Mouse (Mus musculus): Measurements from ENCODE around the gene Armh3. TPM values are rescaled to one million over a fixed set of nuclear protein-coding genes. Genes with fewer than 3 reads are reported as not detected.
A peak's percentile ranks its signal among the peaks of the same experiment; 100 is the strongest.

Armh3 gene
- polyA plus RNA-seq, 1 experiment, result 12.3 TPM

DNA sequence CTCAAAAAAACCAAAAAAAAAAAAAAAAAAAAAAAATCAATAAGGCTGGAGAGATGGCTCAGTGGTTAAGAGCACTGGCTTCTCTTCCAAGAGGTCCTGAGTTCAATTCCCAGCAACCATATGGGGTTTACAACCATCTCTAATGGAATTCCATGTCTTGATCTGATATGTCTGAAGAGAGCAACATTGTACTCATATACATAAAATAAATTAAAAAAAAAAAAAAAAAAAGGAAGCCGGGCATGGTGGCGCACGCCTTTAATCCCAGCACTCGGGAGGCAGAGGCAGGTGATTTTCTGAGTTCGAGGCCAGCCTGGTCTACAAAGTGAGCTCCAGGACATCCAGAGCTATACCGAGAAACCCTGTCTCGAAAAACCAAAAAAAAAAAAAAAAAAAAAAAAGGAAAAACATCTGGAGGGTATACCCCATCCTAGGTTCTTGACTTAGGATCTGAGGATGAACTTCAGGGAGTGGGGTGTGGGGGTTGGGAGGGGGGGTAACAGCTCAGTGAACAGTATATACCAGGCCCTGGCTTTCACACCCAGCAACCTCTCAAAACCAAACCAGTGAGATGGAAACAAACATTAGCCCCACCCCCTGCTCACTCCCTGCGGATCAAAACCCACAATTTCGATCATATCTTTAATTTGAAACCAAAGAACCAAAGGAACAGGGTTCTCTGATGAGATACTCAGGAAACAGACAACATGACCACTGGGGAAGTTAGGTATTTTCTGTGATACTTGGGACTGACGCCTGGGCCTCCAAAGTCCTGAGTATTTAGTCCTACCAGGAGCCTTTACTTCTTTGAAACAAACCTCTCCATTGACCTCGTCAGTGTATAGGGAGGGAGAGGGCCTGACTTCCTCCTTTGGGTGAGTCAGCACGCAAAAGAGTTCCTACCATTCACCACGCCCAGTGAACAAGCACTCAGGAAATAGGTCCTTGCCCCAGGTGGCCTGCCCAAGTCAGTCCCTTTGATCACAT lies 208.1 kb downstream of the Armh3 start:
- DNase-seq (ENCODE audit: low read depth), result no peak

GRCm38 (mm10) chr19:45789365-45789764 lies 208.9 kb downstream of the Armh3 start:
- no peak for DNase-seq (ENCODE audit: low read depth)

- no peak for DNase-seq (ENCODE audit: low read depth)
Measured at GRCm38 (mm10) chr19:45788337-45788736, 210.0 kb downstream of the Armh3 start.

- no peak for DNase-seq (ENCODE audit: low read depth)
Measured at GRCm38 (mm10) chr19:45787450-45787849, 210.8 kb downstream of the Armh3 start.

DNA sequence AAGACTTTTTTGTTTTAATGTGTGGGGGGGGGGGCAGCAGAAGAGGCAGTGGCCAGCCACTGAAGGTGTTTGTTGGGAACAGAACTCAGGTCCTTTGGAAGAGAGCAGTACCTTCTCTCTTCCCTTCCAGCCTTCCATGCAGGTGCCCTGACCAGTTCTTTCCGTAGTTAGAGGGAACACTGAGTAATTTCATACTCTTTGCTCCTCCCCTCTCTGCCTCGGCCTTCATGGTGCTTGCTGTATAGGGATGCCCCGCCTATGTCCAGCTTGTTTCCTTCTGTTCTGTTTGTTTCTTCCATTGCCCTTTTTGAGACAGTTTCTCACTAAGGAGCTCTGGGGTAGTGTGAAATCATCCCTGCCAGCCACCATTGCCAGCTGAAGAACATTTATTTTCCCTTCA lies 212.8 kb downstream of the Armh3 start:
- no peak for DNase-seq (ENCODE audit: low read depth)

GRCm38 (mm10) chr19:45783933-45784576 lies 214.2 kb downstream of the Armh3 start:
- DNase-seq (ENCODE audit: low read depth), result no peak

GRCm38 (mm10) chr19:45783181-45783932 lies 214.9 kb downstream of the Armh3 start, which contains the start of gene Mgea5:
Gene Mgea5, minus strand, starts transcription at chr19:45783837.
- peak; percentile 80 for DNase-seq (ENCODE audit: low read depth)

DNA sequence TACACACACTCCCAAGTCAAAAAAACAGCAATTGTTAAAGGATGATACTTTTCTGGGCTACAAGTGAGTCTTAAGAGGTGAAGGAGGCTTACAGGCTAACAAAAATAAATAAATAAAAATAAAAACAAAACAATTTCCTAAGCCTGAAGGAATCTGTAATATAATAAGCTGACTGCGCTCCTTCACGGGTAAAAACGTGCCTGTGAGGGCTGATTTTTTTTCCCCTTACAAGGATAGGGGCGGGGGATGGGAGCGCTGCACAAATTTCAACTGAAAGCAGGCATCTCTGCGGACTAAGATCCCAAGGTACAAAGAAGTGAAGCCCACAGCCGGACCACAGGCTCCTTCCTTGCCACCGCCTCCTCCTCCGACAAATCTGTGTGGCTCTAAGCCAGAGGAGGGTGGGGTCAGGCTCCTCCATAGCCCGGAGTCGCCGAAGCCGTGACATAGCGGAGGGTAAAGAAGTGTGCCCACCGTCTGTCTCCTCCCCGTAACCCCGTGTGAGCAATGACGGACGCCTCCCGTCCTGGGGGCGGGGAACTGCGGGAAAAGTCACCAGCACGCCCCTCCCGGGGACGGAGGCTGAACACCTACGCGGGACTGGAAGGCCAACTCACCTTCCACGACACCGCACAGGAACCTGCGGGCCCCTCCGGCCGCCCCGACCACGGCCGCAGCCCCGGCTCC lies 215.8 kb downstream of the Armh3 start:
- DNase-seq (ENCODE audit: low read depth), result no peak

GRCm38 (mm10) chr19:45781676-45782075 lies 216.6 kb downstream of the Armh3 start:
- no peak for DNase-seq (ENCODE audit: low read depth)

- DNase-seq (ENCODE audit: low read depth), result no peak
Measured at GRCm38 (mm10) chr19:45780350-45780915, 217.9 kb downstream of the Armh3 start.

DNA sequence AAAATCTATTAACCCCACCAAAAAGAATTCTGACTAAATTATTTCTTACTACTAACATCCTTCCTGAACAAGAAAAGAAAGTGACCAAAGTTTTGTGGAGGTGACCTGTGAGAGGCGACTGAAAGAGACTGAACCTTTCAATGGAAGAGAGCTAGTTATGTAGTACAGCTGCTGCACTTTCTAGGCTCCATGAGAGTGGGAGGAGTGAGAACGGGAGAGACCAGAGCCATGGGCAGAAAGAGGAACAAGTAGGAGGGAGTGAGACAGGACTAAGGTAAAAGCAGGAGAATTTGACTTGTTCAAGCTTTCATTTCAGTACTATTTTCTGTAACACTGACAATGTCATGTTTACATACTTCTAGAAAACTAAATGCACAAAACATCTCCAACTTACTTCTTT lies 222.8 kb downstream of the Armh3 start:
- DNase-seq (ENCODE audit: low read depth), result no peak

- no peak for DNase-seq (ENCODE audit: low read depth)
Measured at GRCm38 (mm10) chr19:45771501-45771900, 226.8 kb downstream of the Armh3 start.

Other genes with a start within 250 kb of the Armh3 start
- gene Npm3, start 248.9 kb downstream of the Armh3 start, polyA plus RNA-seq (2012; rRNA removed), result 46.8 and 53.0 TPM in 2 replicates
- gene Mgea5, start 214.7 kb downstream of the Armh3 start, polyA plus RNA-seq (2012; rRNA removed), result 26.2 and 31.6 TPM in 2 replicates
- gene Kcnip2, start 182.4 kb downstream of the Armh3 start, polyA plus RNA-seq (2012; rRNA removed), result 1.5 and 2.0 TPM in 2 replicates
- 6.9 and 7.5 TPM in 2 replicates for gene Hps6, start 5.0 kb upstream of the Armh3 start, polyA plus RNA-seq (2012; rRNA removed)
- gene Pprc1, start 46.4 kb upstream of the Armh3 start, polyA plus RNA-seq (2012; rRNA removed), result 12.0 and 14.3 TPM in 2 replicates
- 173 and 193 TPM in 2 replicates for gene Ldb1, start 46.7 kb upstream of the Armh3 start, polyA plus RNA-seq (2012; rRNA removed)
- gene Nolc1, start 77.4 kb upstream of the Armh3 start, polyA plus RNA-seq (2012; rRNA removed), result 8.6 and 12.0 TPM in 2 replicates
- gene Elovl3, start 133.4 kb upstream of the Armh3 start, polyA plus RNA-seq (2012; rRNA removed), result 0.24 TPM in 1 of 2 replicates, not detected in the other
- 0.19 TPM in 1 of 2 replicates, not detected in the other for gene Pitx3, start 149.8 kb upstream of the Armh3 start, polyA plus RNA-seq (2012; rRNA removed)
- 71.0 and 81.8 TPM in 2 replicates for gene Gbf1, start 154.0 kb upstream of the Armh3 start, polyA plus RNA-seq (2012; rRNA removed)

Measured in gonadal fat pad, adult 2 months (tissue).